Mouse (Mus musculus) MEL (cell line): ENCODE results near the gene Drd1.

Experiments used
- CHD2 ChIP-seq: IDR thresholded peaks from 2 replicates; pipeline ENCODE4 v1.6.1; 2011; ENCODE audit warnings: low read length, improper control_type of control experiment
- CTCF ChIP-seq, 3 experiments: IDR thresholded peaks in 2 of 3; conservative IDR thresholded peaks in 1 of 3; 2 replicates each; pipeline ENCODE4 v1.5.1; 2011 to 2012; ENCODE audit warnings: low read length in 3 of 3, low read depth in 2 of 3, mild to moderate bottlenecking in 2 of 3, improper control_type of control experiment in 1 of 3, inconsistent platforms in 1 of 3, mixed read lengths in 1 of 3, moderate library complexity in 1 of 3; ENCODE audit not compliant: control insufficient read depth in 1 of 3, insufficient read depth in 1 of 3, poor library complexity in 1 of 3, severe bottlenecking in 1 of 3
- E2F4 ChIP-seq: IDR thresholded peaks from 2 replicates; pipeline ENCODE4 v1.6.1; 2011; ENCODE audit warnings: low read depth, low read length, improper control_type of control experiment, borderline replicate concordance
- GATA1 ChIP-seq: IDR thresholded peaks from 2 replicates; pipeline ENCODE4 v1.6.1; 2011; ENCODE audit warnings: low read depth, low read length, improper control_type of control experiment
- HCFC1 ChIP-seq: IDR thresholded peaks from 2 replicates; pipeline ENCODE4 v1.6.1; 2012; ENCODE audit warnings: low read depth, mild to moderate bottlenecking, inconsistent platforms, low read length, improper control_type of control experiment, moderate library complexity
- JUND ChIP-seq: IDR thresholded peaks from 2 replicates; pipeline ENCODE4 v1.6.1; 2011; ENCODE audit warnings: low read depth, mild to moderate bottlenecking, improper control_type of control experiment, low read length
- KAT2A ChIP-seq: conservative IDR thresholded peaks from 2 replicates; pipeline ENCODE4 v1.6.1; 2012; ENCODE audit warnings: low read depth, low read length, improper control_type of control experiment, inconsistent platforms
- MYC ChIP-seq: IDR thresholded peaks from 2 replicates; pipeline ENCODE4 v1.6.1; 2011; ENCODE audit warnings: low read depth, mild to moderate bottlenecking, low read length, improper control_type of control experiment, moderate library complexity
- NRF1 ChIP-seq: IDR thresholded peaks from 2 replicates; pipeline ENCODE4 v1.6.1; 2014; ENCODE audit warnings: low read depth, mild to moderate bottlenecking, inconsistent platforms, low read length, improper control_type of control experiment, moderate library complexity; ENCODE audit not compliant: poor library complexity, insufficient read depth, severe bottlenecking
- POLR2A ChIP-seq, 2 experiments: IDR thresholded peaks; 2 replicates each; pipeline ENCODE4 v1.6.1; 2011 to 2012; ENCODE audit warnings: low read length in 2 of 2, mild to moderate bottlenecking in 2 of 2, control low read depth in 1 of 2, improper control_type of control experiment in 1 of 2, low read depth in 1 of 2, moderate library complexity in 1 of 2; ENCODE audit not compliant: control insufficient read depth in 1 of 2, insufficient read depth in 1 of 2, poor library complexity in 1 of 2
- TBP ChIP-seq: IDR thresholded peaks from 2 replicates; pipeline ENCODE4 v1.8.0; 2011; ENCODE audit warnings: low read depth, low read length, improper control_type of control experiment
- USF1 ChIP-seq: IDR thresholded peaks from 2 replicates; pipeline ENCODE4 v1.6.1; 2014; ENCODE audit warnings: low read depth, mild to moderate bottlenecking, inconsistent platforms, low read length, improper control_type of control experiment, moderate library complexity

DNA sequence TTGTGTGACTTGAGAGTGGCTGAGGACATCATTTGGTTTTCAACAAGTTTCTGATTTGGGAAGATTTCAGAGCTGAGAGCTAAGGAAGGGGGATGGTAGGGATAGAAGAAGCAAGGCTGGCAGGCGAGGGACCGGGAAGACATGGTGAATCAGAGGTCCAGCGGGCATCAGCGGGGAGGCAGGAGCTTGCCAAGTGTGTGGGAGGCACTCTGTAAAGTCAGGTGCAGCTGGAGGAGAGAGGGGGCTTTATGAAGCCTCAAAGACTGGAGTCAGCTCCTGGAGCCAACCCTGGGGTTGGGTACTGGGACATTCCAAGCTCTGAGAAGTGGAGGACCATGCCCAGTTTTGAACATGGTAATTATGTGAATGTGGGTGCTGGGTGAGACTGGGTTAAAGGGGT lies 38.8 kb upstream of the Drd1 start:
- no peak for TF ChIP-seq CTCF (IDR thresholded peaks at IDR 0.05 in 2 of 3, conservative IDR thresholded peaks at IDR 0.05 in 1 of 3; ENCODE audit: control insufficient read depth in 1 of 3, insufficient read depth in 1 of 3, low read depth in 2 of 3, low read length in 3 of 3, poor library complexity in 1 of 3, severe bottlenecking in 1 of 3)
- no peak for TF ChIP-seq JUND
- no peak for TF ChIP-seq E2F4
- no peak for TF ChIP-seq MYC
- 0 out of 4 replicates have a peak, but pooled peaks of 1 of the 2 experiments have one; percentile 15 for TF ChIP-seq POLR2A (IDR thresholded peaks at IDR 0.05; ENCODE audit: control insufficient read depth in 1 of 2, insufficient read depth in 1 of 2, low read depth in 1 of 2, low read length in 2 of 2, poor library complexity in 1 of 2)
- no peak for TF ChIP-seq HCFC1
- no peak for TF ChIP-seq KAT2A
- TF ChIP-seq TBP, result no peak
- TF ChIP-seq NRF1, result no peak
- no peak for TF ChIP-seq USF1
- TF ChIP-seq CHD2, result no peak
- no peak for TF ChIP-seq GATA1
